Mouse (Mus musculus) macrophage (primary cell): ENCODE data around the gene Calm2. TPM values are rescaled to one million over a fixed set of nuclear protein-coding genes. Genes with fewer than 3 reads are reported as not detected.

Experiments used
- H3K27ac ChIP-seq: fragments of 350-480 bp; formaldehyde crosslinking; 2 replicates; pipeline ENCODE4 v1.9.0; 2021
- H3K36me3 ChIP-seq: fragments of 350-480 bp; formaldehyde crosslinking; 2 replicates; pipeline ENCODE4 v1.9.0; 2021; ENCODE audit errors: inconsistent target
- H3K4me3 ChIP-seq: fragments of 350-480 bp; formaldehyde crosslinking; 2 replicates; pipeline ENCODE4 v1.9.0; 2021; ENCODE audit errors: inconsistent target
- H3K79me2 ChIP-seq: fragments of 350-480 bp; formaldehyde crosslinking; 2 replicates; pipeline ENCODE4 v1.9.0; 2021; ENCODE audit errors: inconsistent target
- WGBS: methylation state at CpG from one replicate; pipeline ENCODE4 v1.1.7; 2026; ENCODE audit warnings: inconsistent platforms; ENCODE audit not compliant: missing documents; 5-methylcytosine and 5-hydroxymethylcytosine counted together
- polyA plus RNA-seq: library from polyadenylated mRNA; stranded (reverse); fragments of 250-400 nt; gene quantifications from 3 replicates; pipeline ENCODE4 v1.2.4, GENCODE M21; 2018; ENCODE audit warnings: inconsistent platforms

Gene Calm2
- polyA plus RNA-seq, 1 experiment from 2014 or later, result 1,639 TPM

GRCm38 (mm10) chr17:87397088-87397487 is 49.6 kb downstream of the Calm2 start:
- Histone ChIP-seq H3K4me3 (no peak overlapping the region), H3K79me2 (no peaks in the 10 kb centered on the region), H3K36me3 (no peaks in the 10 kb centered on the region), H3K27ac (0 out of 2 replicates have a peak overlapping the region, but pooled peaks have one; percentile 21)
- WGBS, result 40% methylated on average over 11 of the region's 11 CpGs

GRCm38 (mm10) chr17:87391242-87391641 is 55.5 kb downstream of the Calm2 start:
- 87% methylated on average over 7 of the region's 7 CpGs for WGBS
- no peaks in the 10 kb centered on the region for H3K36me3 ChIP-seq
- no peaks in the 10 kb centered on the region for H3K79me2 ChIP-seq
- peak overlapping the region; percentile 15 for H3K27ac ChIP-seq
- H3K4me3 ChIP-seq, result no peak overlapping the region

GRCm38 (mm10) chr17:87387068-87387467 is 59.7 kb downstream of the Calm2 start:
- WGBS, result 13% methylated on average over 3 of the region's 5 CpGs
- Histone ChIP-seq H3K79me2 (no peaks in the 10 kb centered on the region), H3K36me3 (no peaks in the 10 kb centered on the region), H3K27ac (no peak overlapping the region), H3K4me3 (no peak overlapping the region)

GRCm38 (mm10) chr17:87385835-87386234 is 60.9 kb downstream of the Calm2 start:
- no peak overlapping the region for H3K4me3 ChIP-seq
- WGBS, result 82% methylated on average over 3 of the region's 3 CpGs
- no peak overlapping the region for H3K27ac ChIP-seq
- H3K79me2 ChIP-seq, result no peaks in the 10 kb centered on the region
- no peaks in the 10 kb centered on the region for H3K36me3 ChIP-seq

Other genes starting within 250 kb of the Calm2 start
- 156 to 279 TPM (median 184 TPM) in 3 replicates for gene Mcfd2, start 181.0 kb downstream of the Calm2 start, polyA plus RNA-seq
- gene Ttc7, start 164.0 kb downstream of the Calm2 start, polyA plus RNA-seq, result 61.6 to 83.0 TPM (median 63.6 TPM) in 3 replicates
- not detected in 3 replicates for gene Stpg4, start 19.2 kb downstream of the Calm2 start, polyA plus RNA-seq
- gene Epcam, start 189.0 kb upstream of the Calm2 start, polyA plus RNA-seq, result not detected in 3 replicates
- gene Msh2, start 225.4 kb upstream of the Calm2 start, polyA plus RNA-seq, result 7.2 to 16.7 TPM (median 10.0 TPM) in 3 replicates